Mouse (Mus musculus) heart, embryonic 16.5 days (tissue): ENCODE measurements around the gene C2cd2. TPM values are rescaled to one million over a fixed set of nuclear protein-coding genes. Genes with fewer than 3 reads are reported as not detected.
"Not testable (repeated sequence)": the region's sequence is repeated elsewhere in the genome, so short reads cannot be mapped to it uniquely, and the experiment has no call there.

Experiments
- ATAC-seq: fragments of 200-750 bp; cut with Nextera tagmentation; replicated peaks from 2 replicates; pipeline ENCODE4 v1.8.0; 2017; ENCODE audit warnings: moderate number of reproducible peaks; ENCODE audit not compliant: insufficient read depth, low FRiP score; ENCODE audit errors: extremely low read depth
- H3K27ac ChIP-seq: fragments of 300-500 bp; sonication (generic); 2 replicates; pipeline ENCODE4 v1.5.1; 2014; ENCODE audit warnings: mild to moderate bottlenecking, low read length, control low read depth, moderate library complexity
- H3K27me3 ChIP-seq: fragments of 300-500 bp; sonication (generic); 2 replicates; pipeline ENCODE4 v1.6.1; 2014; ENCODE audit warnings: low read length, mixed read lengths; ENCODE audit not compliant: control insufficient read depth, insufficient read depth
- H3K36me3 ChIP-seq: fragments of 300-500 bp; sonication (generic); 2 replicates; pipeline ENCODE4 v1.6.1; 2014; ENCODE audit not compliant: control insufficient read depth, insufficient read depth
- H3K4me1 ChIP-seq: fragments of 300-500 bp; sonication (generic); 2 replicates; pipeline ENCODE4 v1.6.1; 2014; ENCODE audit warnings: low read length, mixed read lengths; ENCODE audit not compliant: control insufficient read depth, insufficient read depth
- H3K4me2 ChIP-seq: fragments of 300-500 bp; sonication (generic); 2 replicates; pipeline ENCODE4 v1.6.1; 2014; ENCODE audit warnings: low read depth, mild to moderate bottlenecking, control low read depth, low read length
- H3K4me3 ChIP-seq: fragments of 300-500 bp; sonication (generic); 2 replicates; pipeline ENCODE4 v1.5.1; 2014; ENCODE audit warnings: mild to moderate bottlenecking, control low read depth, low read length
- H3K9ac ChIP-seq: fragments of 300-500 bp; sonication (generic); 2 replicates; pipeline ENCODE4 v1.6.1; 2014; ENCODE audit warnings: low read length, control low read depth
- H3K9me3 ChIP-seq: fragments of 300-500 bp; sonication (generic); replicated peaks from 2 replicates; pipeline ENCODE4 v1.6.1; 2016; ENCODE audit warnings: low read length; ENCODE audit not compliant: control insufficient read depth
- WGBS: fragments of 180-500 bp; shearing (Covaris S2); extraction: QIAGEN DNeasy Blood & Tissue Kit; methylation state at CpG from one replicate; pipeline ENCODE4 v1.1.7; 2014; 5-methylcytosine and 5-hydroxymethylcytosine counted together
- polyA plus RNA-seq: library from polyadenylated mRNA; unstranded; fragments of >200 nt; fragmentation: Nextera tagmentation; extraction: Ambion mirVana; gene quantifications from 2 replicates; pipeline ENCODE4 v1.2.1, GENCODE M21; 2015

The C2cd2 gene
- 11.7 and 16.9 TPM in 2 replicates for polyA plus RNA-seq

GRCm38 (mm10) chr16:97962151-97962948, at the start of gene C2cd2, which contains the start of gene Zbtb21:
C2cd2 (minus strand) TSS chr16:97962598.
Zbtb21 (minus strand) TSS chr16:97962622.
- Histone ChIP-seq H3K27me3 (no peaks in the 10 kb centered on the region), H3K27ac (peak within 1 kb of the TSS; percentile 98), H3K36me3 (no peaks in the 10 kb centered on the region), H3K9ac (peak within 1 kb of the TSS; percentile 80), H3K4me1 (peaks cover 23% of the 10 kb centered on the region), H3K4me3 (peak within 1 kb of the TSS; percentile 87), H3K9me3 (no peaks in the 10 kb centered on the region), H3K4me2 (peak within 1 kb of the TSS; percentile 94)
- WGBS: under 1% methylated on average over 77 of the region's 78 CpGs
- peak; percentile 95 for ATAC-seq

GRCm38 (mm10) chr16:97997383-97997731, 35.0 kb upstream of the C2cd2 start:
- not testable (repeated sequence) for H3K27me3 ChIP-seq, H3K9me3 ChIP-seq, H3K36me3 ChIP-seq
- peak; percentile 52; the same call in 1 of the 2 replicates for ATAC-seq
- Histone ChIP-seq H3K27ac (peak overlapping the region; percentile 93), H3K4me2 (peak overlapping the region; percentile 71), H3K4me3 (peak overlapping the region; percentile 72), H3K4me1 (peaks cover 13% of the 10 kb centered on the region), H3K9ac (peak overlapping the region; percentile 74)
- WGBS: under 1% methylated on average over 8 of the region's 8 CpGs

DNA sequence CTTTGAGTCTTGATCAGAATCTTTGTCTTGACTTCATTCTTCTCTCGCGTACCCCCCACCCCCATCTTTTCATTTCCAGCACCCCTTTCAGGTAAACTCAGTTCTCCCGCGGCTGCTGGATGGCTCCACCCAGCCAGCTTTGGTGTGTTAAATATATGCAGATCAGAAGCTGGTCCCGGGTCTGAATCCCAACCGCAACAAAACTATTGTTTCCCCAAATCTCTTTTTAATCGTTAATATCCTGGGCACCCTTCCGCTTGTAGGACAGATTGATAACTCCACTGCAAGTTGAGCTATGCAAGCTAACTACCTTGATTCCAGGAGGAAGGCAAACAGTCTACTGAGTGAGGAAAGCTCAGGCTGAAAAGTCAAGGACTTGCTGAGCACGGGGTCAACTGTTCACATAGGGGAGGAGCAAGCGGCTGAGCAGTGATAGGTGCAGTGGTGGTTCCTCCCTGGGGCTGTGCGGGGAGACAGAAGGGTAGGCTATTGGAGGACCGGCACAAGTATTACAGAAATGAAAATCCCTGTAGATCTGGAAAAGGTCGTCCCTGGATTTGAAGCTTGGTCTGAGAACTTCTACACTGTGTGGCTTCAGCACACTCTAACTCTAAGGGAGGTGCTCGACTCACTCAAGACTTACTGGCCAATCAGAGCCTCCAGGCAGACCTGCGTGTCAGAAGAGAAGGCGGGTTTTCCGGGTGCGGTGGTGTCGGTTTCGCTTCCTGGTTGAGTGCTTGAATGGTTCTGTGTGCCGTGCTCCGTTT, 34.4 kb upstream of the C2cd2 start, which contains the start of gene B230307C23Rik:
Gene B230307C23Rik (plus strand): TSS at position 700 of the 767 bp plus-strand sequence.
- peak within 1 kb of the TSS; percentile 74 for H3K9ac ChIP-seq
- peaks cover 13% of the 10 kb centered on the region for H3K4me1 ChIP-seq
- peak within 1 kb of the TSS; percentile 93 for H3K27ac ChIP-seq
- H3K36me3 ChIP-seq: no peaks in the 10 kb centered on the region; the same call in 1 of the 2 replicates
- H3K4me2 ChIP-seq: peak within 1 kb of the TSS; percentile 71
- H3K9me3 ChIP-seq: no peaks in the 10 kb centered on the region
- 2% methylated on average over 22 of the region's 22 CpGs for WGBS
- H3K4me3 ChIP-seq: peak within 1 kb of the TSS; percentile 72
- ATAC-seq: peak; percentile 95
- no peaks in the 10 kb centered on the region for H3K27me3 ChIP-seq

GRCm38 (mm10) chr16:97995849-97996615, 33.6 kb upstream of the C2cd2 start:
- Histone ChIP-seq H3K9me3 (no peaks in the 10 kb centered on the region), H3K36me3 (no peaks in the 10 kb centered on the region; the same call in 1 of the 2 replicates), H3K27me3 (no peaks in the 10 kb centered on the region), H3K9ac (peak overlapping the region; percentile 74), H3K4me3 (peak overlapping the region; percentile 72), H3K4me2 (peak overlapping the region; percentile 71), H3K27ac (peak overlapping the region; percentile 93), H3K4me1 (peaks cover 13% of the 10 kb centered on the region)
- 4% methylated on average over 1 of the region's 1 CpGs for WGBS
- 0 out of 2 replicates have a peak, but pooled peaks have one; percentile 19 for ATAC-seq

GRCm38 (mm10) chr16:97992477-97992876, 30.1 kb upstream of the C2cd2 start:
- H3K9ac ChIP-seq: not testable (repeated sequence)

DNA sequence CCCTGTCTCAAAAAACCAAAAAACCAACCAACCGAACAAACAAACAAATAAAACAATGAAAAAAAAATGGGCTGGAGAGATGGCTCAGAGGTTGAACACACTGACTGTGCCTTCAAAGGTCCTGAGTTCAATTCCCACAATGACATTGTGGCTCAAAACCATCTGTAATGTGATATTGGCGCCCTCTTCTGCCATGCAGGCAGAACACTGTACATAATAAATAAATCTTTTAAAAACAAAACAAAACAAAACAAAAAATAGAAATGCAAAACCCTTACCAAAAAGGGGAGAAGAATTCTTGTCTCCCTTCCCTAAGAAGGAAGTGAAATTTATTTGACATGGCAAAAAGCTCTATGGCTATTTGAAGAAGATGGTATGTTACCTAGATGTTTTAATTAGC, 29.1 kb upstream of the C2cd2 start:
- ATAC-seq: no peak
- 72% methylated on average over 2 of the region's 2 CpGs for WGBS

More at GRCm38 (mm10) chr16:97992477-97992876, 30.1 kb upstream of the C2cd2 start:
- WGBS: 70% methylated on average over 3 of the region's 3 CpGs
- not testable (repeated sequence) for H3K4me1 ChIP-seq, H3K36me3 ChIP-seq, ATAC-seq, H3K27ac ChIP-seq, H3K4me3 ChIP-seq, H3K27me3 ChIP-seq, H3K9me3 ChIP-seq, H3K4me2 ChIP-seq

GRCm38 (mm10) chr16:97984589-97984988, 22.2 kb upstream of the C2cd2 start:
- no peak overlapping the region for H3K27ac ChIP-seq
- H3K9ac ChIP-seq: no peak overlapping the region
- no peak overlapping the region for H3K4me2 ChIP-seq
- no peaks in the 10 kb centered on the region for H3K4me1 ChIP-seq
- no peak overlapping the region for H3K4me3 ChIP-seq
- no peaks in the 10 kb centered on the region for H3K9me3 ChIP-seq
- H3K36me3 ChIP-seq: no peaks in the 10 kb centered on the region
- 84% methylated on average over 5 of the region's 5 CpGs for WGBS
- no peak for ATAC-seq
- no peaks in the 10 kb centered on the region for H3K27me3 ChIP-seq

More for the DNA sequence above, 29.1 kb upstream of the C2cd2 start:
- H3K27ac ChIP-seq: no peak overlapping the region
- H3K36me3 ChIP-seq: no peaks in the 10 kb centered on the region
- H3K4me1 ChIP-seq: peaks cover 6% of the 10 kb centered on the region
- no peak overlapping the region for H3K9ac ChIP-seq
- no peaks in the 10 kb centered on the region for H3K9me3 ChIP-seq
- no peak overlapping the region for H3K4me3 ChIP-seq
- H3K4me2 ChIP-seq: no peak overlapping the region
- H3K27me3 ChIP-seq: no peaks in the 10 kb centered on the region

DNA sequence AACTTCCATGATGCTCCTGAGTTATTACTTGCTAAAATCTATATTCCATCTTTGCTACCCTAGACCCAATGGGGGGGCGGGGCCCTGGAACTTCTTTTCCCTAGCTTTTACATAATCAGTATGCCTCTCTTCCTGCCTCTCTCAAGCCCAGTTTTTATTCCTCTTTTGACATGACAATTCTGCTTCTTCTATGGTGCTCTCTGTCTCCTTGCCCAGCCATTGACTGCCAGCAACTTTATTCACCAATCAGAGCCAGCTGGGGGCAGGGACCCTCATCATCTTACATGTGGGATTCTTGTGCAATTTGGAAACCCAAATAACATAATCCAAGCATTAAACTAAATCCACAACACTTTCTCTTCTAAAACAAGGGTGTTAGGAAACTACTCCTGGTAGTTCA, 19.0 kb upstream of the C2cd2 start:
- Histone ChIP-seq H3K9me3 (no peaks in the 10 kb centered on the region), H3K4me1 (no peaks in the 10 kb centered on the region), H3K27me3 (no peaks in the 10 kb centered on the region), H3K4me3 (no peak overlapping the region), H3K27ac (no peak overlapping the region), H3K9ac (no peak overlapping the region), H3K36me3 (no peaks in the 10 kb centered on the region), H3K4me2 (no peak overlapping the region)
- no peak for ATAC-seq
- 75% methylated on average over 1 of the region's 1 CpGs for WGBS
